Mouse (Mus musculus): Measurements from ENCODE around the gene Med4.

DNA sequence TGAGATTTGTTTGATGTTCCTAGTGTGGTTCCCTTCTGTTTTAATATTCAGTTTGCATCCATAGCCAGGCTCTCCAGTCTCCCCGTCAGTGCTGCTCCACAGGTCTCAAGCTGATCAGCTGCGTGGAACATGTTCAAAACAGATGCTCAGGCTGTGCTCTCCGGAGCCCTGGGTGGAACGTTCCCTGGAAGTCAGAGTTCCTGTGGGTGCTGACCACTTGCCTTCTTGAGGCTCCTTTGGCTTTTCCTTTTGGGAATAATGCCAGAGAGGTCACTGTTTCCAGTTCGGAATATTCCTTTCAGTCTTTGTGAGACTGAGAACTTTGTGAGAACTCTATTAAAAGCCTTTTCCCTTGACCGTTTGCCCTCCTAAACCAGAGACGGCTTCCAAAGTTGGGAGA is 34.3 kb upstream of the Med4 start:
- TF ChIP-seq GATA1 (IDR thresholded peaks at IDR 0.05; ENCODE audit: borderline replicate concordance, low read length): no peak
- no peak for TF ChIP-seq FLI1 (IDR thresholded peaks at IDR 0.05; ENCODE audit: low read length)

Measured in megakaryocyte, embryonic 14.5 days (primary cell).